Mouse (Mus musculus) spleen, adult 10 weeks (tissue): ENCODE results near the gene Dhrs7b. TPM values are rescaled to one million over a fixed set of nuclear protein-coding genes. Genes with fewer than 3 reads are reported as not detected.

Experiments used
- polyA plus RNA-seq: library from polyadenylated mRNA; stranded (reverse); fragments of 350-450 nt; fragmentation: Illumina TruSeq; extraction: RNeasy Lipid Tissue Mini Kit (QIAGEN cat#74804); gene quantifications from one replicate; pipeline ENCODE4 v1.2.3, GENCODE M21; 2015; ENCODE audit warnings: low replicate concordance; ENCODE audit not compliant: insufficient read depth

Dhrs7b gene
- 8.9 TPM for polyA plus RNA-seq

GRCm38 (mm10) chr11:60830433-60831052 is at the start of gene Dhrs7b:
TSS of gene Dhrs7b (plus strand) at chr11:60830631.

GRCm38 (mm10) chr11:60811618-60812017 is 18.8 kb upstream of the Dhrs7b start, which contains the start of gene Shmt1:
TSS of gene Shmt1 (minus strand) at chr11:60811718.

GRCm38 (mm10) chr11:60878675-60879294 is 48.4 kb downstream of the Dhrs7b start, which contains the start of gene Tmem11:
TSS of gene Tmem11 (minus strand) at chr11:60879272.

Other genes starting within 250 kb of the Dhrs7b start
- gene Llgl1, start 130.9 kb upstream of the Dhrs7b start, polyA plus RNA-seq, result 6.9 TPM
- 56.0 TPM for gene Flii, start 103.4 kb upstream of the Dhrs7b start, polyA plus RNA-seq
- 4.3 TPM for gene Mief2, start 102.2 kb upstream of the Dhrs7b start, polyA plus RNA-seq
- 14.0 TPM for gene Top3a, start 53.3 kb upstream of the Dhrs7b start, polyA plus RNA-seq
- 36.9 TPM for gene Smcr8, start 53.1 kb upstream of the Dhrs7b start, polyA plus RNA-seq
- gene Shmt1, start 18.9 kb upstream of the Dhrs7b start, polyA plus RNA-seq, result 12.6 TPM
- gene Tmem11, start 48.6 kb downstream of the Dhrs7b start, polyA plus RNA-seq, result 15.2 TPM
- gene Natd1, start 84.1 kb downstream of the Dhrs7b start, polyA plus RNA-seq, result 8.3 TPM
- gene Map2k3, start 101.4 kb downstream of the Dhrs7b start, polyA plus RNA-seq, result 32.8 TPM
- gene Kcnj12, start 191.9 kb downstream of the Dhrs7b start, polyA plus RNA-seq, result not detected